Mouse (Mus musculus) cerebellum, postnatal 14 days (tissue): ENCODE data around the gene Klf3.

ENCODE experiments used
- DNase-seq, 2 experiments: peaks; one replicate each; pipeline ENCODE4 v3.0.0; 2021; ENCODE audit warnings: mixed read lengths in 2 of 2

Klf3 gene

GRCm38 (mm10) chr5:64802795-64803719, at the start of gene Klf3:
Gene Klf3, plus strand, starts transcription at chr5:64803388.
- DNase-seq, result peak; percentile 79 to 83

DNA sequence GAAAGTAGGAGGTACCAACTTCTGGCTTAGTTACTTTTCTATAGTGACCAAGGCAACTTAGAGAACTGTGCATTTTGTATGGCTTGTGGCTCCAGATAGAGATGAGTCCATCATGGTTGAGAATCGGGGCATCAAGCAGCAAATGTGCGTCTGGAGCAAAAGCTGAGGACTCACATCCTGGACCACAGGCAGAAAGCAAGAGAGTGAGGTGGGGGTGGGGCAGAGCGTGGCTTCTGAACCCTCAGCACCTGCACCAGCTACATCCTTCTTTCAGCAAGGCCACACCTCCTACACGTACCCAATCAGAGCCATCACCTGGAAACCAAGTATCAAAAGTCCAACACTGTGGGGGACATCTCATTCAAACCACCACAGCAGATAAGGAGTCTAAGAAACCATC, 40.9 kb upstream of the Klf3 start:
- DNase-seq, result no peak

DNA sequence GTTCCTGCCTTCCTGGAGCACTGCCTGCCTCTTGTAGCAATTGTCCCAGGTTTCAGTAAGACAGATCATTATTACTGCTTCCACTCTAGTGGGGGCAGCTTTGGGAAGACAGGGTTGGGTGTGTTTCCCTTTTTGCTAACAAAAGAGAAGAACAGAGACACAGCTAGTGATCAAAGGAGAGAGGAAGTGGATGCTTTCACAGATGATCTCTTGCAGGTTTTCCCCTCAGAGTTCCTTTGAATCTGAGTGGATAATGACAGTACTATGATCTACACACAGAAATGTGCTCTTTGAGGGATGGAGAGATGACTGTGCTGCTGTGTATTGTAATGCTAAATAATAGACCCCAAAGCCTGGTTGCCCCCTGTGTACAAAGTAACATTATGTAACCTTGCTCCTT, 38.7 kb upstream of the Klf3 start:
- DNase-seq, result no peak

DNA sequence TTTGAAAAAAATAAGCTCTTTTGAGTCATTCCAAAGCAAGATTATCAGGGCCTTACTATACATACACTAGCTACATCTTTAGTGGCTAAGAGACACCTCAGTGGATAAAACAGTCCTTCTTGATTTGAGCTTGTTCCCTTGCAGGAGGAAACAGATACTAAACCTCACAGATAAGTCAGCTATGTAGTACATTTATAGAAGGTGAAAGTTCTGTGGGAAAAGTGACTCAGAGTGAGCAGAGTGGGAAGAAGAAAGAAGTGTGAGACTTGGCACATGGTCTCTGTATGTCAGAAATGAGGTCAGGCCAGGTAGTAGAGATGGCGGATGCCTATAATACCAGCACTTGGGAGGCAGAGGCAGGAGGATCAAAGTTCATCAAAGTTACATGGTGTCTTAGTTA, 37.4 kb upstream of the Klf3 start:
- DNase-seq, result no peak

GRCm38 (mm10) chr5:64766626-64767025, 36.6 kb upstream of the Klf3 start:
- DNase-seq, result no peak

DNA sequence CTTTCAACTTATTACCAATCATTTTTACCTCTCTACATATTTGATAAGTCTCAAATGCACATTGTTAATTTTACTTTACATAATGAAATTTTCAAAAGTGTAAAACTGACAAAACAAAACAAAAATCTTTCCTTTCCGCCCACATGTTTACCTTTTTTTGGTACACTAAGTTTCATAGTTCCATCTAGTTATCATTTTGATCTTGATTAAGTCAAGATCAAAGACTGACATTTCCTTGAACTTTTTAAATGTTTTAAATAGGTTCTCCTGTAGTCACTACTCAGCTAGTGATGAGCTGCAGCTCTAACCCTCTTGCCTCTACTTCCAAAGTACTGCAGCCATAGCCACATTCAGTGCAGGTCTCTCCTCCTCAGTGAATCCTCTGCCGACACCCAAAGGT, 31.6 kb upstream of the Klf3 start:
- DNase-seq, result no peak

- no peak for DNase-seq
Observed at GRCm38 (mm10) chr5:64778211-64778610, 25.0 kb upstream of the Klf3 start.

GRCm38 (mm10) chr5:64779285-64779684, 23.9 kb upstream of the Klf3 start:
- DNase-seq, result no peak

- DNase-seq, result no peak
Observed at GRCm38 (mm10) chr5:64780778-64781177, 22.4 kb upstream of the Klf3 start.

- no peak for DNase-seq
Observed at GRCm38 (mm10) chr5:64788175-64788574, 15.0 kb upstream of the Klf3 start.

GRCm38 (mm10) chr5:64798209-64798608, 5.0 kb upstream of the Klf3 start:
- DNase-seq, result no peak

DNA sequence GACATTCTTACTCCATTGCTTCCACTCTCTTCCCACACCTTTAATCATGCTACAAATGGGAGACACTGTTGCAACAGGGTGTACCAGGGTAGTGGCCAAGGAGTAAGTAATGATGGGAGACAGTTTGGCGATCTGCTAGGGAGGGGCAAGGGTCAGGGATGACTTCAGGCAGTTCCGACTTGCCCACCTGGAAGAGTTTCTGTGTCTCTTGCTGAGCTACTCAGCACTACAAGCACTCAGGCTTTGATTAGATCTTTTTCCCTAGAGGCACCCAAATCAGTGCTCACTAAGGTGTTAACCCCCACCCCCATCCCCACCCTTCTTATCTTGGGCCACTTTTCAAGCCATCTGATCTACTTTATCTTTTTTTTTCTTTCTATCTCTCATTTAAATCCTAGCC, 1.6 kb upstream of the Klf3 start:
- DNase-seq, result no peak

DNA sequence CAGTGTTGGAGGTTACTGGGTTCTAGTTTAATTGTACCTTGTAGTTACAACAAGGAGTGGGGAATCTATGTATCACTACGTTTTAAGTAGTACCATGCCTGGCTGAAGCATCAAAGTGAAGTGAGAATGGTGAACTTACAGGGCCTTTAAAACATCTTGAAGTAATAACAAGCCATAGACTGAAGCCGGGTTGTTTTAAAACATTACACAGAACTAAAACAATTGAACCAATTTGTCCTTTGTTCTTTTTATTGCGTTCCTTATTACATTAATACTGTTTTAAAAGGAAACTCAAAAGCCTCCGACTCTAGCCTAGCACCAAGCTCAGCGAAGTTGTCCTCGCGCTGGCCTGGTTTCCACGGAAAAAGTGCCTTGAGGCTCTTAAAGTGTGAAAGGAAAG, 1.0 kb upstream of the Klf3 start:
- DNase-seq, result no peak

DNA sequence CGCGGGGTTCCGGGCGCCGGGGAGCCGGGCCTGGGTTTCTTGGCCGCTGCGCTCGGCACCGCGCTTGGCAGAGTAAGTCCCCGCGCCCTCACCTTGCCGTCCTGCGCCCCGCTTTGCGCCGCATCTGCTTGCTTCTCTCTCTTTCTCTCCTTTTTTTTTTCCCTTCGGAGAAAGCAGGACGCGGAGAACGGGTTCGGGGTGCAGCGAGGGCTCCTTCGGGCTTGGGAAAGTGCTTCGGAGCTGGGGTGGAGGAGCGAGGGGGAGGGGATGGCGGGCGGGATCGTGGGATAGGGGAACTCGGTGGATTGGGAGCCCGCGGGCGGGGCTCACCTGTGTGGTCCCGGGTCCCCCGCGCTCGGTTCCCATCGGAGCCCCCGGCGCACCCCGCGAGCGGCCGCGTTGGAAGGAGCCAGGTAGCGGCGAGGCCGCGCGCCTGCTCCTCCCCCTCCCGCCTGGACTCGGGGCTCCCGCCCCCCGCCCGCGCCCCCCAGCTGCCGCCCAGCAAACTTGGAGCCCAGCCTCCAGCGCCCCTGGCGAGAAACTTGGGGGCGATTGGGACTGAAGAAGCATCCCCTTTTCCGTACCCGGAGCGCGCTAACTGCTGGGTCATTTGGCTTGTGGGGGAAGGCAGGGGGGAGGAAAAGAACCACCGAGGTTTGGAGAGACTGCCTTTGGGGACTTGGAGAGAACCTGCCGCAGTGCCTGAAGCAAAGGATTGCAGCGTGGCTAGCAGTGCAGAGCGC, 703 bp downstream of the Klf3 start:
- peak; percentile 69 to 71 for DNase-seq

DNA sequence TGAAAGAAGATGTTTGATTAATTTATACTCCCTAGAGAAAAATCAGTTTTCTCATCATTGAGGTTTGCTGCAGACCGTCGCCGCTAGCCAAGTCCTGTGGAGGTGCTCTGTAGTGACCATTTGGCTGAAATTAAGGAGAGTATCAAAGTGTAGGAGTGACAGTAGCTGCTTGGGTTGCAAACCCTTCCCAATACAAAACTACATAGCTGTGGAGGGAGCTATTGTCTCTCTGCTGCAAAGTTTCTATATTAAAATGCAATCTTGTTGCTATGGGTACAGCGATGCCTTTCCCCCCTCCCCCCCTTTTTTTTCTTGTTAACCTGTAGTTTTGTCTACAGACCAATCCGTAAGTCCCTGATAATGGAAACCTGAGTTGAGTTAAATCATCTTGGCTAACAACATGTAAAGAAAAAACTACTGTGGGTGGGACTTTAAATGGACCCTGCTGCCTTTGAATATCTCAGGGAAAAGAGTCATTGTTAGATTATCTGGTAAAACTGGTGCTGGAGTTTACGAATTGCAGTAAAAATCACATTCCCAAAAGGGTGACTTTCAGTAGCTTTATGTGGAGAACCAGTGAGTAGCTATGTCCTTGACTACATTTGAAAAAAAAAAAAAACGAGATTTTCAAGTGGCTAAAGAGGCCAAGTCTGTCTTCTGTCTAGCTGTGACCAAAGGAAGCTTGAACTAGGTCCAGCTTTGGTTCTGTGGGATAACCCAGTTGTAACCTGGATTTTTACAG, 2.1 kb downstream of the Klf3 start:
- DNase-seq, result no peak

- DNase-seq, result no peak
Observed at GRCm38 (mm10) chr5:64805873-64806505, 2.8 kb downstream of the Klf3 start.

GRCm38 (mm10) chr5:64806600-64806999, 3.4 kb downstream of the Klf3 start:
- no peak for DNase-seq

DNA sequence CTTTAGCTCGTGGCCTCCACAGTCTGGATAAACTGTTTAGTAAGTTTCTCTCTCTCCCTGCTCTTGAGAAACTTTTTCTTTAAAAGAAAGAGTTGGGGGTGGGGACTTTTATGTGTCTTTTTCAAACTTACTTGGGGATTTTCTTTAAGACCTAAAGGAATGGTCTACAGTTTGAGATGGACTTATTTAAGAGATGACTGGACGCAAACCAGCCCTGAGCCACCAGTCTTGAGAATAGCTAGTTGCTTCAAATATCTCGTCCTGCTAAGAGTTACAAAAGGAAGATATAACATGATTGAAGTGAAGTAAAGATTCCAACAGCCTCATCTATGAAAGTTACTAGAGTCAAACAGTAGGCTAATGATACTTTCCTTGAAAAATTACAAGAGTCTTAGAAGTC, 4.0 kb downstream of the Klf3 start:
- no peak for DNase-seq

- DNase-seq, result no peak
Observed at GRCm38 (mm10) chr5:64807603-64808002, 4.4 kb downstream of the Klf3 start.

DNA sequence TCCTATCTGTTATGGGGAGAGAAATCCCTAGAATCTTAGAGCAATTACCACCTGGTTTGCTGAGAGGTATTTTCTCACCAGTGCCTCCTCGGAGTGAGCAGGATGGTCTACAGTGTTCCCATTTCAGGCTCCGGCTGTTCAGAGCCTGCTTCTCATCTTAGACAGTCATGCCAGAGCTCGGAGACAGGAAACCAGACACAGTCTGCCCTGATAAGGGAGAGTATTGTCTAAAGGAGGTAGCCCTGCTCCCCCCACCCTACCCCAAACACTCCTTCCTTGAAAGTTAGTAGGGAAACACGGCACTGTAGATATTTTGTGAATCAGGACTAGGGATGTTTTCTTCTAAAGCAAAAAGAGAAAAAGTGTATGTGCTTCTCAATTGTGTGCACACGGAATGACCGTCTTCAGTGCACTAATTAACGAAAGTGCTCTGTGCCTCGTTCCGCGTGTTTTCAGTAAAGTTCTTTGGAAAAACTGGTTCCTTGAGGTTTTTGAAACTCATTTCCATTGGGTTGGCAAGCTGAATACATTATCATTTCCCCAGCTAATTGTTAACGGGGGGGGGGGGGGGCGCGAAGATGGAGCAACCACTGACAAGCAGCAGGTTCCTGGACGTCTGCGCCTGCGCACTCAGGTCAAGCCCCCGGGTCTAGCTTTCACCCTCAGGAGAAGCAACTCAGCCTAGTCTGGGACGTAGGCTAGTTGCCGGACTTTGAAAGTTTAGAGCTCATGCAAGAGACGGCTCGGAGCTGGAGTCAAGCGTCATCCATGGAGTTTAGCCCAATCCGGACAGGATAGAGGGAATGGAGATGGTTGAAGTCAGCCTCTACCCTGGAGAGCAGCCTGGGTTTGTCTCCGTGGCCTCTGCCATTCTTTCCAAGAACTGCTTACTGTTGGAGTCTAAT, 5.2 kb downstream of the Klf3 start:
- DNase-seq, result no peak

DNA sequence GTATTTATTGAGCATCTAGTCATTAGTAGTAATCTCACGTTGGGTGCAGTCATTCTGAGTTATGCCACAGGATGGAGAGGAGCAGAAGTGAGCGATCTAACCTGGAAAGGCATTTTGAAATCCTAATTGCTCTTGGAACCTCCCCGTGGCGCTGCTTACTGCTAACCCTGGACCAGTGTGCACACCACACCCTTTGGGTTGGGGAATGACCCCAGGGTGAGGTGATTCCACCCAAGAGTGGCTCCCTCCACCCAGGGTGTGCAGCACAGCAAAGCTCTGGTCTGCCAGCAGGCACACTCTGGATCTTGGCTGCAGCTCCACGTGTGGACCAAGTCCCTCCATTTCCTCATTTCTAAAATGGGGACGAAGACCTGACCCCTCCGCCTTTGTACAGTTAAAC, 6.1 kb downstream of the Klf3 start:
- DNase-seq, result no peak

- DNase-seq, result peak in 1 of 2 experiments; percentile 59
Observed at GRCm38 (mm10) chr5:64809864-64810263, 6.7 kb downstream of the Klf3 start.
